Mouse (Mus musculus): ENCODE data around the gene Gm1043. TPM values are rescaled to one million over a fixed set of nuclear protein-coding genes. Genes with fewer than 3 reads are reported as not detected.

Gene Gm1043
- polyA plus RNA-seq, 1 experiment from 2014 or later = not detected

- no peak overlapping the region for H3K4me3 ChIP-seq
- no peak overlapping the region for H3K27ac ChIP-seq
- H3K4me1 ChIP-seq = no peaks in the 10 kb centered on the region
- 40% methylated on average over 5 of the region's 5 CpGs for WGBS (ENCODE audit: insufficient replicate concordance)
- no peak overlapping the region for H3K9ac ChIP-seq
- no peaks in the 10 kb centered on the region for H3K9me3 ChIP-seq (replicated peaks)
- H3K4me2 ChIP-seq = no peak overlapping the region
- ATAC-seq = no peak
- no peaks in the 10 kb centered on the region for H3K36me3 ChIP-seq
- H3K27me3 ChIP-seq (replicated peaks) = no peaks in the 10 kb centered on the region
These were observed 15.6 kb downstream of the Gm1043 start for GRCm38 (mm10) chr5:37100813-37101212.

- H3K4me1 ChIP-seq = no peaks in the 10 kb centered on the region
- 65% methylated on average over 15 of the region's 15 CpGs for WGBS (ENCODE audit: insufficient replicate concordance)
These were observed 16.5 kb downstream of the Gm1043 start for GRCm38 (mm10) chr5:37101631-37102030.

GRCm38 (mm10) chr5:37102056-37102455, 16.9 kb downstream of the Gm1043 start:
- WGBS (ENCODE audit: insufficient replicate concordance) = 67% methylated on average over 6 of the region's 6 CpGs
- Histone ChIP-seq H3K36me3 (no peaks in the 10 kb centered on the region), H3K4me3 (no peak overlapping the region), H3K27ac (no peak overlapping the region), H3K9ac (no peak overlapping the region), H3K4me2 (no peak overlapping the region), H3K27me3 (replicated peaks) (no peaks in the 10 kb centered on the region), H3K9me3 (replicated peaks) (no peaks in the 10 kb centered on the region), H3K4me1 (no peaks in the 10 kb centered on the region)
- ATAC-seq = no peak

More at GRCm38 (mm10) chr5:37101631-37102030, 16.5 kb downstream of the Gm1043 start:
- Histone ChIP-seq H3K9ac (no peak overlapping the region), H3K36me3 (no peaks in the 10 kb centered on the region), H3K27ac (no peak overlapping the region), H3K4me3 (no peak overlapping the region), H3K4me2 (no peak overlapping the region), H3K27me3 (replicated peaks) (no peaks in the 10 kb centered on the region), H3K9me3 (replicated peaks) (no peaks in the 10 kb centered on the region)
- ATAC-seq = no peak

- no peak overlapping the region for H3K4me2 ChIP-seq
- no peaks in the 10 kb centered on the region for H3K4me1 ChIP-seq
- H3K27me3 ChIP-seq (replicated peaks) = no peaks in the 10 kb centered on the region
- no peak for ATAC-seq
- no peak overlapping the region for H3K27ac ChIP-seq
- no peak overlapping the region for H3K9ac ChIP-seq
- WGBS (ENCODE audit: insufficient replicate concordance) = 64% methylated on average over 23 of the region's 23 CpGs
- H3K4me3 ChIP-seq = no peak overlapping the region
- H3K9me3 ChIP-seq (replicated peaks) = no peaks in the 10 kb centered on the region
- no peaks in the 10 kb centered on the region for H3K36me3 ChIP-seq
These were observed 20.6 kb downstream of the Gm1043 start for GRCm38 (mm10) chr5:37105531-37106456.

- Histone ChIP-seq H3K9me3 (replicated peaks) (no peaks in the 10 kb centered on the region), H3K9ac (no peak overlapping the region), H3K27ac (no peak overlapping the region), H3K4me2 (no peak overlapping the region), H3K27me3 (replicated peaks) (no peaks in the 10 kb centered on the region), H3K4me3 (no peak overlapping the region), H3K36me3 (no peaks in the 10 kb centered on the region), H3K4me1 (no peaks in the 10 kb centered on the region)
- 56% methylated on average over 5 of the region's 5 CpGs for WGBS (ENCODE audit: insufficient replicate concordance)
- no peak for ATAC-seq
These were observed 21.9 kb downstream of the Gm1043 start for GRCm38 (mm10) chr5:37107111-37107510.

- H3K27me3 ChIP-seq (replicated peaks) = no peaks in the 10 kb centered on the region
- no peak overlapping the region for H3K9ac ChIP-seq
- no peaks in the 10 kb centered on the region for H3K4me1 ChIP-seq
- H3K9me3 ChIP-seq (replicated peaks) = no peaks in the 10 kb centered on the region
- H3K36me3 ChIP-seq = no peaks in the 10 kb centered on the region
- no peak overlapping the region for H3K4me3 ChIP-seq
- no peak overlapping the region for H3K27ac ChIP-seq
- no peak overlapping the region for H3K4me2 ChIP-seq
- WGBS (ENCODE audit: insufficient replicate concordance) = 49% methylated on average over 6 of the region's 6 CpGs
- ATAC-seq = no peak
These were observed 22.4 kb downstream of the Gm1043 start for GRCm38 (mm10) chr5:37107611-37108010.

GRCm38 (mm10) chr5:37109280-37109849, 24.2 kb downstream of the Gm1043 start:
- Histone ChIP-seq H3K27me3 (replicated peaks) (no peaks in the 10 kb centered on the region), H3K9me3 (replicated peaks) (no peaks in the 10 kb centered on the region), H3K4me2 (no peak overlapping the region), H3K9ac (no peak overlapping the region), H3K4me3 (no peak overlapping the region), H3K27ac (no peak overlapping the region), H3K4me1 (no peaks in the 10 kb centered on the region), H3K36me3 (no peaks in the 10 kb centered on the region)
- no peak for ATAC-seq
- WGBS (ENCODE audit: insufficient replicate concordance) = 29% methylated on average over 6 of the region's 6 CpGs

- Histone ChIP-seq H3K27me3 (replicated peaks) (no peaks in the 10 kb centered on the region), H3K9ac (no peak overlapping the region), H3K4me3 (no peak overlapping the region), H3K36me3 (no peaks in the 10 kb centered on the region), H3K4me2 (no peak overlapping the region), H3K4me1 (no peaks in the 10 kb centered on the region), H3K27ac (no peak overlapping the region), H3K9me3 (replicated peaks) (no peaks in the 10 kb centered on the region)
- WGBS (ENCODE audit: insufficient replicate concordance) = 69% methylated on average over 7 of the region's 7 CpGs
- ATAC-seq = no peak
These were observed 27.2 kb downstream of the Gm1043 start for GRCm38 (mm10) chr5:37112389-37112788.

GRCm38 (mm10) chr5:37117126-37117525, 32.0 kb downstream of the Gm1043 start:
- no peaks in the 10 kb centered on the region for H3K36me3 ChIP-seq
- no peak overlapping the region for H3K4me3 ChIP-seq
- H3K27me3 ChIP-seq (replicated peaks) = no peaks in the 10 kb centered on the region
- H3K9me3 ChIP-seq (replicated peaks) = no peaks in the 10 kb centered on the region
- H3K9ac ChIP-seq = no peak overlapping the region
- no peaks in the 10 kb centered on the region for H3K4me1 ChIP-seq
- no peak overlapping the region for H3K27ac ChIP-seq
- 58% methylated on average over 9 of the region's 9 CpGs for WGBS (ENCODE audit: insufficient replicate concordance)
- no peak for ATAC-seq
- no peak overlapping the region for H3K4me2 ChIP-seq

- whole genome bisulfite sequencing (ENCODE audit: insufficient replicate concordance) = 32% methylated on average over 4 of the region's 4 CpGs
- H3K9ac ChIP-seq = no peak overlapping the region
- no peaks in the 10 kb centered on the region for H3K4me1 ChIP-seq
- no peaks in the 10 kb centered on the region for H3K36me3 ChIP-seq
- no peak overlapping the region for H3K4me3 ChIP-seq
- H3K27me3 ChIP-seq (replicated peaks) = no peaks in the 10 kb centered on the region
- H3K4me2 ChIP-seq = no peak overlapping the region
- no peak for ATAC-seq
- no peak overlapping the region for H3K27ac ChIP-seq
- H3K9me3 ChIP-seq (replicated peaks) = no peaks in the 10 kb centered on the region
These were observed 33.1 kb downstream of the Gm1043 start for GRCm38 (mm10) chr5:37118242-37118641.

- no peaks in the 10 kb centered on the region for H3K9me3 ChIP-seq (replicated peaks)
- H3K4me3 ChIP-seq = no peak overlapping the region
- ATAC-seq = no peak
- H3K36me3 ChIP-seq = no peaks in the 10 kb centered on the region
- H3K27me3 ChIP-seq (replicated peaks) = no peaks in the 10 kb centered on the region
- H3K4me2 ChIP-seq = no peak overlapping the region
- H3K27ac ChIP-seq = no peak overlapping the region
- WGBS (ENCODE audit: insufficient replicate concordance) = 59% methylated on average over 7 of the region's 7 CpGs
- H3K4me1 ChIP-seq = no peaks in the 10 kb centered on the region
- H3K9ac ChIP-seq = no peak overlapping the region
These were observed 36.1 kb downstream of the Gm1043 start for GRCm38 (mm10) chr5:37121186-37121680.

GRCm38 (mm10) chr5:37131841-37132240, 46.7 kb downstream of the Gm1043 start:
- ATAC-seq = no peak
- Histone ChIP-seq H3K27me3 (replicated peaks) (no peaks in the 10 kb centered on the region), H3K9me3 (replicated peaks) (no peaks in the 10 kb centered on the region)

More at GRCm38 (mm10) chr5:37131841-37132240, 46.7 kb downstream of the Gm1043 start:
- H3K4me1 ChIP-seq = no peaks in the 10 kb centered on the region
- no peaks in the 10 kb centered on the region for H3K36me3 ChIP-seq
- H3K4me3 ChIP-seq = no peak overlapping the region
- WGBS (ENCODE audit: insufficient replicate concordance) = 43% methylated on average over 4 of the region's 4 CpGs
- no peak overlapping the region for H3K9ac ChIP-seq
- H3K4me2 ChIP-seq = no peak overlapping the region
- H3K27ac ChIP-seq = no peak overlapping the region

Measured in liver, embryonic 12.5 days (tissue).